Mouse (Mus musculus) megakaryocyte, embryonic 14.5 days (primary cell): ENCODE data around the gene Aloxe3. TPM values are rescaled to one million over a fixed set of nuclear protein-coding genes. Genes with fewer than 3 reads are reported as not detected.

Source experiments
- H3K27me3 ChIP-seq: replicated peaks from 2 replicates; pipeline ENCODE3; 2012; ENCODE audit warnings: inconsistent platforms
- H3K36me3 ChIP-seq: replicated peaks from 2 replicates; pipeline ENCODE3; 2012; ENCODE audit warnings: low read length, inconsistent platforms, mixed read lengths
- H3K4me1 ChIP-seq: 2 replicates; pipeline ENCODE4 v1.6.1; 2012; ENCODE audit warnings: inconsistent platforms
- H3K4me3 ChIP-seq: replicated peaks from 2 replicates; pipeline ENCODE3; 2012; ENCODE audit warnings: moderate library complexity, mild to moderate bottlenecking, inconsistent platforms
- H3K9me3 ChIP-seq: 2 replicates; pipeline ENCODE4 v1.6.1; 2012; ENCODE audit warnings: inconsistent platforms
- FLI1 ChIP-seq: IDR thresholded peaks from 2 replicates; pipeline ENCODE4 v1.6.1; 2012; ENCODE audit warnings: low read length, inconsistent platforms, mixed read lengths
- GATA1 ChIP-seq: IDR thresholded peaks from 3 replicates; pipeline ENCODE4 v1.6.1; 2012; ENCODE audit warnings: mixed read lengths, low read length, inconsistent platforms, borderline replicate concordance
- polyA plus RNA-seq: library from polyadenylated mRNA; stranded (reverse); fragments of >175 nt; gene quantifications from 2 replicates; pipeline ENCODE4 v1.2.3, GENCODE M21; 2012; ENCODE audit warnings: low replicate concordance; ENCODE audit not compliant: insufficient read depth

The Aloxe3 gene
- polyA plus RNA-seq, 1 experiment, result not detected

DNA sequence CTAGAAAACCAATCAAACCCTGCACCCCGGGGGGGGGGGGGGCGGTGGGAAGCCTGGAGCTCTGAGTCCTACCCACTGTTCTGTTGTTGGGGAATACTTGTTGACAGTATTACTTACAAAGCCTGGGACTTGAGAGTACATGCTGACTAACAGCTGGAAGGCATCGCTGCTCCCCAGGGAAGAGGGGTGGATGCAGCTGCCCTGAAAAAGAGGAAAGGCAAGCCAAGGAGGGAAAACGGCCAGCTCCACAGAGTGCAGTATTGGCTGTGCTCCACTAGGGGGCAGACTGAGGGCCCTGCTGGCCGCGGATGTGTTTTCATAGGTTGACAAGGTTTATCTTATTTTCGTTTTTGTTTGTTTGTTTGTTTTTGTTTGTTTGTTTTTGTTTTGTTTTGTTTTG lies 45.9 kb downstream of the Aloxe3 start:
- Histone ChIP-seq H3K4me3 (no peak overlapping the region), H3K36me3 (no peaks in the 10 kb centered on the region), H3K4me1 (peaks cover 7% of the 10 kb centered on the region; the same call in 1 of the 2 replicates), H3K9me3 (no peaks in the 10 kb centered on the region), H3K27me3 (peaks cover 65% of the 10 kb centered on the region)
- TF ChIP-seq GATA1 (no peak), FLI1 (no peak)

DNA sequence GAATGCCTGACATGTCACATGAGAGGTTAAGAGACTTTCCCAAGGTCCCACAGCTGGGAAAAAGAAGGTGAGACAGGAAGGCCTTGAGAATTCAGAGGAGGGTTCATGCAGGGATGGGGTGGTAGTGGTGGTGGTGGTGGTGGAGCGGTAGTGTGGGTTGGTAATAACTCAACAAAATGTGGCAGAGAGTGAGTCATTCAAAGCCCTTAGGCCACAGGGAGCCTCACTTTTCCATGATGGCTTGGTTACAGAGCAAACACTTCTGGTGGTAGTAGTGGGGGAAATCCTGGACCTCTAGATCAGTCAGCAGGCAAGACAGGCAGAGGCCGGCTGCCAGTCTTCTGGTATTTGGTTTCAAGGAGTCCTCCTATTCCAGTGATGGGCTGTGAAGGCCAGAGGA lies 46.9 kb downstream of the Aloxe3 start:
- Histone ChIP-seq H3K9me3 (no peaks in the 10 kb centered on the region), H3K27me3 (peaks cover 59% of the 10 kb centered on the region), H3K4me3 (no peak overlapping the region), H3K36me3 (no peaks in the 10 kb centered on the region), H3K4me1 (peaks cover 7% of the 10 kb centered on the region; the same call in 1 of the 2 replicates)
- TF ChIP-seq GATA1 (no peak), FLI1 (no peak)

DNA sequence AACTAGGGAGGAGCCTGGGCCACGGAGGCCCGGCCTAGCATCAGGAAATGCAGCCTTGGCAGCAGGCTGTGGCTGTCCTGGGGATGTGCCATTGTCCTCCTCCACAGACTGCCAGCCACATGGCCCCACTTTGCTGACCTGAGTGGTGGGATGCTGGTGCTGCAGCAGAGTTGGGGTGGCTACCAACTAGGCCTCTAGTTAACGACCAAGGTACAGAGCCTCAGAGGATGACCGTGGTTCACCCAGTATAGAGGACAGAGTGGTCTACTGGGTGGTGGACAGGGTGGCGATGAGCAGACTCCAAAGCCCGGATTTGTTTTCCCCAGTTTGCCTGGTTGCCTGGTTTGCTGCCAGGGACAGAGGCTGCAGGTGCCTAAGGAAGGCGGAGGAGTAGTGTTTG lies 49.0 kb downstream of the Aloxe3 start:
- H3K4me3 ChIP-seq, result no peak overlapping the region
- no peaks in the 10 kb centered on the region for H3K36me3 ChIP-seq
- peaks cover 49% of the 10 kb centered on the region for H3K27me3 ChIP-seq
- TF ChIP-seq GATA1 (no peak), FLI1 (no peak)
- H3K9me3 ChIP-seq, result no peaks in the 10 kb centered on the region
- peaks cover 13% of the 10 kb centered on the region for H3K4me1 ChIP-seq

DNA sequence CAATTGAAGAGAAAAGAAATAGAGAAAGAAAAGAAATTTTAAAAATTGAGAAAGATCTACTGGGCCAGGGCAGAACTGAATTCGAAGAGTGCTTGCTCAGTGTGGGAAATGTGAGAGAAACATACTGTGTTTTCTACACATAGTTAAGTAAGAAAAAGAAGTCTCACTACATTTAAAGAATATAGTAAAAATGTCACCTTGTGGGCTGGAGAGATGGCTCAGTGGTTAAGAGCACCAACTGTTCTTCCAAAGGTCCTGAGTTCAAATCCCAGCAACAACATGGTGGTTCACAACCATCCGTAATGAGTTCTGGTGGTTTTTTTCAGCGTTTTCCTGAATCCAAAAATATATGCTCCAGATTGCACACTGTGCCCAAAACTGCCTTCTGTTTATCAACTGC lies 52.8 kb downstream of the Aloxe3 start:
- peaks cover 10% of the 10 kb centered on the region for H3K4me1 ChIP-seq
- TF ChIP-seq GATA1 (no peak), FLI1 (no peak)
- H3K36me3 ChIP-seq, result no peaks in the 10 kb centered on the region
- H3K27me3 ChIP-seq, result peaks cover 43% of the 10 kb centered on the region
- no peaks in the 10 kb centered on the region for H3K9me3 ChIP-seq
- no peak overlapping the region for H3K4me3 ChIP-seq

DNA sequence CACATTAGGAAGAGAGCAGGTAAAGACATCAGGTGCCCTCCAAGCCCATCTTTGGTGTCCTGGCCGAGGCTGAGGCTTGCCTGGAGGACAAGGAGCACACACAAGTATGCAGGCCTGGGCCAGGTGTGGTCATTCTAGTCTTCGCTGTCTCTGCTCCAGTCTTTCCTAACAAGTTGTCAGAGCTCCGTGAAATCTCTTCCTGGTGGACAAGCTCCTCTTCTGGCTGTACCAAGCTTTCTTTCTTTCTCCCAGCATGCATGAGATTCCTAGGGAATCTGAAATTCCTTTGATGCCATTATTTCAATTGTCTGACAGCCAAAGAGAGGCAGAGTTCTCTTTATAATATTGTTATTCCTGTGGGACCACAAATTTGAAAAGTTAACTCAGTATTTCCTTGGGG lies 53.8 kb downstream of the Aloxe3 start:
- no peaks in the 10 kb centered on the region for H3K9me3 ChIP-seq
- TF ChIP-seq GATA1 (no peak), FLI1 (no peak)
- H3K4me3 ChIP-seq, result no peak overlapping the region
- H3K36me3 ChIP-seq, result no peaks in the 10 kb centered on the region
- peaks cover 10% of the 10 kb centered on the region for H3K4me1 ChIP-seq
- H3K27me3 ChIP-seq, result peaks cover 43% of the 10 kb centered on the region

DNA sequence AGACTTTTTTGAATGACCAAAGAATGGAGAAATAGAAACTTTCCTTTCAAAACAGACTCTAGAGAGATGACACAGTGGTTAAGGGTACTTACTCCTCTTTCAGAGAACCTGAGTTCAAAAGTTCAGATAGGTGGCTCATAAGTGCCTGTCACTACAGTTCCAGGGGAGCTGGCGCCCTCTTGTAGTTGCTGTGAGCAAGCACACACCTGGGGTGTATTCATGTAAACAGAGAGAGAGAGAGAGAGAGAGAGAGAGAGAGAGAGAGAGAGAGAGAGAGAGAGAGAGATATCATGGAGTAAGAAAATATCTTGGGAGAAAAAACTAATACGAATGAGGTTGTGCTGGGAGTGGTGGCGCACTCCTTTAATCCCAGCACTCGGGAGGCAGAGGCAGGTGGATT lies 54.4 kb downstream of the Aloxe3 start:
- no peaks in the 10 kb centered on the region for H3K9me3 ChIP-seq
- peaks cover 43% of the 10 kb centered on the region for H3K27me3 ChIP-seq
- H3K4me1 ChIP-seq, result peaks cover 10% of the 10 kb centered on the region
- H3K4me3 ChIP-seq, result no peak overlapping the region
- TF ChIP-seq GATA1 (no peak), FLI1 (no peak)
- H3K36me3 ChIP-seq, result no peaks in the 10 kb centered on the region

DNA sequence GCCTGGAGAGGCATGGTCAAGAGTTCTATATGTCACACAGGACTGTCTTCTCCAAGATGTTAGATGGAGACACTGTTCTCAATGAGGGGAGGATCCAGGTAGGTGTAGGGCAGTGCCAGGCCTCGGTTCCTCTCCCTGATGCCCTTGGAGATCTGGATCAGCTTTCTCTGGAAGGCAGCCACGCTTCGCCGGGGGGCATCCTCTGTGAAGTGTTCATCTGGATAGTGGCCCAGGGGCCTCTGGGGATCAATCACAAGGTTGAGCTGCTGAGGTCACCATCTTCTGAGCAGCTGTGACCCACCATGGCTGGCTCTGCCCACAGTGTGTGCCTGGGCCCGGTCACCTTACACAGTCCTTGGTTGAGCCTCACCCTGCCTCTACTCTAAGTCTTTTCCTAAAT lies 59.3 kb downstream of the Aloxe3 start:
- Histone ChIP-seq H3K4me3 (no peak overlapping the region), H3K4me1 (peaks cover 3% of the 10 kb centered on the region; the same call in 1 of the 2 replicates), H3K36me3 (no peaks in the 10 kb centered on the region), H3K27me3 (peaks cover 64% of the 10 kb centered on the region), H3K9me3 (peaks cover 6% of the 10 kb centered on the region)
- TF ChIP-seq FLI1, result no peak
- TF ChIP-seq GATA1, result no peak

DNA sequence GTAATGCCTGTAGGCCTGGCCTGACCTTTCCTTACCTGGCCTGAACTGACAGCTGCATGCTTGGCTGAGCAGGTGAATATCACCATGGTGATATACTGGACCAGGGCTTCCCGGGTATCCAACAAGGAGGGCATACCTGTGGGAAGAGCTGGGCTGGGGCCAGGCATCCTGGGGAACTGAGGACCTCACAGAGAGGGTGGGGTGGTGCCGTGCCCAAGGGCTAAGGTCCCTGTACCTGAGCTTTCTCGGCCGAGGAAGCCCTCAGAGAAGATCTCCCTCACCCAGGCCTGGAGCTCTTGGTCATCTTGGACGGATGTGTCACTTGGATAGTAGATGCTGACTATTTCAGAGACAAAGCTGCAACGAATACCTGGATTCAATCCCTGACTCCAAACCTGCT lies 60.2 kb downstream of the Aloxe3 start:
- Histone ChIP-seq H3K36me3 (no peaks in the 10 kb centered on the region), H3K27me3 (peaks cover 66% of the 10 kb centered on the region), H3K4me1 (peaks cover 3% of the 10 kb centered on the region; the same call in 1 of the 2 replicates), H3K4me3 (no peak overlapping the region), H3K9me3 (peaks cover 6% of the 10 kb centered on the region)
- no peak for TF ChIP-seq FLI1
- TF ChIP-seq GATA1, result no peak

DNA sequence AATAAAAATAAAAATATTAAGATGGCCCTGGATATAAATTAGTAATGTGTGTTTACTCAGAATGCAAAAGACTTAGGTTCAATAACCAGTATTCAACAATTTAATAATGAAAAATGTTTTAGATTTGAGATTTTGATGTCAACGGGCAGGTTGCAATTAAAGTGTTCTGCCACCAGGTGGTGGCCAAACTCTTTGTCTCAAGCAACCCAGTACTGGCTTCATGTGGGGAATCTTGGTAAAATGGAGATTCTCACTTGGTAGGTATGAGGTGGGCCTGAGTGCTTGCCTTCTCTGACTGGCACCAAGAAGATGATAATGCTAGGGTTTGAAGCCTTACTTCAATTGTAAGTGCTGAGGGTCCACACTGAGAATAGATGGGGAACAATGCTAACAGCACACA lies 67.1 kb downstream of the Aloxe3 start:
- peaks cover 54% of the 10 kb centered on the region for H3K27me3 ChIP-seq
- peaks cover 2% of the 10 kb centered on the region for H3K9me3 ChIP-seq
- no peak overlapping the region for H3K4me3 ChIP-seq
- no peaks in the 10 kb centered on the region for H3K36me3 ChIP-seq
- TF ChIP-seq GATA1, result no peak
- TF ChIP-seq FLI1, result no peak
- H3K4me1 ChIP-seq, result peaks cover 15% of the 10 kb centered on the region

DNA sequence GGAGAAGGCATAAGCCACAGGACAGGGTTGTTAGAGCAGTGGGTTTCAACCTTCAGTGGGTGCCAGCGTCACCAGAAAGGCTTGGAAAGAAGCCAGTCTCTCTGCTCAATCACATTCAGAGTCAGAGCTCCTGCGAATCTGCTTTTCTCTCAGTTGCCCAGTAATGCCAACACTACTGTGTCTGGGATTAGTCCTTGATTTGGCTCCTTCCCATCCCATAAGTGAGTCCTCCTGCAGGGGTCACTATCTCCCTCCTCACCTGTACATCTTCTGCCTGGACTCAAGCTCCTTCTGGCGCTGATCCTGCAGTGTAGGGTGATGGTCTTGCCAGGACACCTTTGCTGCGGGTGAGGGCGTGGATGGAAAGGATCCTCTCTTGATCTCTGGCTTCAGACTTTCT lies 71.1 kb downstream of the Aloxe3 start:
- peaks cover 59% of the 10 kb centered on the region for H3K27me3 ChIP-seq
- TF ChIP-seq FLI1, result no peak
- no peak for TF ChIP-seq GATA1

DNA sequence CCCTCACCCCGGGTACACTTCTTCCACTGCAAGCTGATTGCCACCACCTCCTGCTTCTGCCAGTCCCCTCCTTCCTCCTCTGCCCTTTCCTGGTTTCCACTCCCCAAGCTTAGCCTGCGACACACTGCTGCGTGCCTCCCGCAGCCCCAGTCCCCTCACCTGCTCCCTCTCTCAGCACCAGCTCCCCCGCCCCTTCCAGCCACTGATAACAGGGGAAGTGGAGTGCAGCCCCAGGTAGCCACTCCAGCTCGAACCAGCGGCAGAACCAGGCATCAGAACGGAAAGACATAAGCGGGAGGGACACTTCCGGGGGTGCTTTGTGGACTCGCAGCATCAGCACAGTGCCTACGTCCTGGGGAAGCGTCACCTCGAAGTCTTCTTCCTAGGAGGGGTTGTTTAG lies 71.5 kb downstream of the Aloxe3 start:
- H3K4me3 ChIP-seq, result peak overlapping the region; percentile 80
- peaks cover 63% of the 10 kb centered on the region for H3K27me3 ChIP-seq
- H3K9me3 ChIP-seq, result no peaks in the 10 kb centered on the region
- peaks cover 20% of the 10 kb centered on the region for H3K4me1 ChIP-seq
- no peaks in the 10 kb centered on the region for H3K36me3 ChIP-seq
- TF ChIP-seq GATA1, result no peak
- TF ChIP-seq FLI1, result no peak

More for the DNA sequence above, 71.1 kb downstream of the Aloxe3 start:
- Histone ChIP-seq H3K4me1 (peaks cover 18% of the 10 kb centered on the region), H3K9me3 (no peaks in the 10 kb centered on the region), H3K36me3 (no peaks in the 10 kb centered on the region), H3K4me3 (peak overlapping the region; percentile 80)
